Mouse (Mus musculus): ENCODE data around the gene Exoc4.

The Exoc4 gene

GRCm38 (mm10) chr6:33913486-33913885 is 664.6 kb downstream of the Exoc4 start:
- in situ Hi-C loops (cut with MboI; ENCODE audit: unreplicated experiment in 2 of 2), result no loop called here

- in situ Hi-C loops (cut with MboI; ENCODE audit: unreplicated experiment in 2 of 2), result no loop called here
Observed at GRCm38 (mm10) chr6:33913964-33914363, 665.1 kb downstream of the Exoc4 start.

- in situ Hi-C loops (cut with MboI; ENCODE audit: unreplicated experiment in 2 of 2), result loop anchor here in 1 of 2 experiments (10.0 kb wide), 1 partner anchor 539 kb away; no protein-coding TSS in a partner anchor
Observed at GRCm38 (mm10) chr6:33923571-33923970, 674.7 kb downstream of the Exoc4 start.

- in situ Hi-C loops (cut with MboI; ENCODE audit: unreplicated experiment in 2 of 2), result loop anchor here (5.0 to 10.0 kb wide), 3 partner anchors 540 to 1988 kb away; no protein-coding TSS in a partner anchor
Observed at GRCm38 (mm10) chr6:33924888-33925287, 676.0 kb downstream of the Exoc4 start.

- in situ Hi-C loops (cut with MboI; ENCODE audit: unreplicated experiment in 2 of 2), result loop anchor here (5.0 to 10.0 kb wide), 5 partner anchors 255 to 1992 kb away; no protein-coding TSS in a partner anchor
Observed at GRCm38 (mm10) chr6:33929342-33930086, 680.6 kb downstream of the Exoc4 start.

GRCm38 (mm10) chr6:33930087-33930945 is 681.4 kb downstream of the Exoc4 start:
- in situ Hi-C loops (cut with MboI; ENCODE audit: unreplicated experiment in 2 of 2), result loop anchor here in 1 of 2 experiments (5.0 to 10.0 kb wide), 3 partner anchors 254 to 1993 kb away; no protein-coding TSS in a partner anchor

- in situ Hi-C loops (cut with MboI; ENCODE audit: unreplicated experiment in 2 of 2), result loop anchor here in 1 of 2 experiments (10.0 kb wide), 2 partner anchors 247 to 1603 kb away; no protein-coding TSS in a partner anchor
Observed at GRCm38 (mm10) chr6:33937906-33938305, 689.0 kb downstream of the Exoc4 start.

GRCm38 (mm10) chr6:33939169-33939568 is 690.3 kb downstream of the Exoc4 start:
- in situ Hi-C loops (cut with MboI; ENCODE audit: unreplicated experiment in 2 of 2), result loop anchor here in 1 of 2 experiments (10.0 kb wide), 2 partner anchors 246 to 1604 kb away; no protein-coding TSS in a partner anchor

- in situ Hi-C loops (cut with MboI; ENCODE audit: unreplicated experiment in 2 of 2), result no loop called here
Observed at GRCm38 (mm10) chr6:33946911-33947489, 698.1 kb downstream of the Exoc4 start.

GRCm38 (mm10) chr6:33950113-33950512 is 701.2 kb downstream of the Exoc4 start:
- in situ Hi-C loops (cut with MboI; ENCODE audit: unreplicated experiment in 2 of 2), result no loop called here

- in situ Hi-C loops (cut with MboI; ENCODE audit: unreplicated experiment in 2 of 2), result no loop called here
Observed at GRCm38 (mm10) chr6:33955469-33955868, 706.6 kb downstream of the Exoc4 start.

GRCm38 (mm10) chr6:33958281-33958680 is 709.4 kb downstream of the Exoc4 start:
- in situ Hi-C loops (cut with MboI; ENCODE audit: unreplicated experiment in 2 of 2), result no loop called here

GRCm38 (mm10) chr6:33960766-33961165 is 711.9 kb downstream of the Exoc4 start:
- in situ Hi-C loops (cut with MboI; ENCODE audit: unreplicated experiment in 2 of 2), result no loop called here

GRCm38 (mm10) chr6:33963092-33963491 is 714.2 kb downstream of the Exoc4 start:
- in situ Hi-C loops (cut with MboI; ENCODE audit: unreplicated experiment in 2 of 2), result no loop called here

GRCm38 (mm10) chr6:33965571-33965970 is 716.7 kb downstream of the Exoc4 start:
- in situ Hi-C loops (cut with MboI; ENCODE audit: unreplicated experiment in 2 of 2), result no loop called here

GRCm38 (mm10) chr6:33968746-33969145 is 719.9 kb downstream of the Exoc4 start:
- in situ Hi-C loops (cut with MboI; ENCODE audit: unreplicated experiment in 2 of 2), result no loop called here

GRCm38 (mm10) chr6:33972801-33973200 is 723.9 kb downstream of the Exoc4 start:
- in situ Hi-C loops (cut with MboI; ENCODE audit: unreplicated experiment in 2 of 2), result no loop called here

- in situ Hi-C loops (cut with MboI; ENCODE audit: unreplicated experiment in 2 of 2), result no loop called here
Observed at GRCm38 (mm10) chr6:33976576-33976975, 727.7 kb downstream of the Exoc4 start.

- in situ Hi-C loops (cut with MboI; ENCODE audit: unreplicated experiment in 2 of 2), result no loop called here
Observed at GRCm38 (mm10) chr6:33977448-33977847, 728.6 kb downstream of the Exoc4 start.

GRCm38 (mm10) chr6:33977880-33978279 is 729.0 kb downstream of the Exoc4 start:
- in situ Hi-C loops (cut with MboI; ENCODE audit: unreplicated experiment in 2 of 2), result no loop called here

GRCm38 (mm10) chr6:33982709-33983108 is 733.8 kb downstream of the Exoc4 start:
- in situ Hi-C loops (cut with MboI; ENCODE audit: unreplicated experiment in 2 of 2), result no loop called here

Data from v-Abl transformed pro-B cells (cell line).